Mouse (Mus musculus): ENCODE data around the gene Opcml.

Gene Opcml

GRCm38 (mm10) chr9:28662882-28663281, 872.3 kb downstream of the Opcml start:
- DNase-seq, result no peak

DNA sequence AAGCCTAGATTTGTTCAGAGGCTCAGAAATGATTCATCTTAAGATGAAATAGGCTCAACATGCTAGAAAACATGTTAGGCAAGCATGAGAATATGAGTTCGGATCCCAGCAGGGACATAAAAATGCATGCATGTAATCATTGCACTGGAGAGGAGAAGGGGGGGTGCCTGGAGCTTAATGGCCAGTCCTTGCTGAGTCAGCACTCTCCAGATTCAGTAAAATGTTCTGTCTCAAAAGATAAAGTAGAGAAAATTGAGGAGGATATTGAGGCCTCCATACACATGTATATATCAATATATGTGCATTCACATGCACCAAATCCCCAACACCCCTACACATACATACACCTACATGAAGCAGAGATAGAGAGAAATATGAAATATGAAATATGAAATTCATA, 889.7 kb downstream of the Opcml start:
- DNase-seq, result no peak

DNA sequence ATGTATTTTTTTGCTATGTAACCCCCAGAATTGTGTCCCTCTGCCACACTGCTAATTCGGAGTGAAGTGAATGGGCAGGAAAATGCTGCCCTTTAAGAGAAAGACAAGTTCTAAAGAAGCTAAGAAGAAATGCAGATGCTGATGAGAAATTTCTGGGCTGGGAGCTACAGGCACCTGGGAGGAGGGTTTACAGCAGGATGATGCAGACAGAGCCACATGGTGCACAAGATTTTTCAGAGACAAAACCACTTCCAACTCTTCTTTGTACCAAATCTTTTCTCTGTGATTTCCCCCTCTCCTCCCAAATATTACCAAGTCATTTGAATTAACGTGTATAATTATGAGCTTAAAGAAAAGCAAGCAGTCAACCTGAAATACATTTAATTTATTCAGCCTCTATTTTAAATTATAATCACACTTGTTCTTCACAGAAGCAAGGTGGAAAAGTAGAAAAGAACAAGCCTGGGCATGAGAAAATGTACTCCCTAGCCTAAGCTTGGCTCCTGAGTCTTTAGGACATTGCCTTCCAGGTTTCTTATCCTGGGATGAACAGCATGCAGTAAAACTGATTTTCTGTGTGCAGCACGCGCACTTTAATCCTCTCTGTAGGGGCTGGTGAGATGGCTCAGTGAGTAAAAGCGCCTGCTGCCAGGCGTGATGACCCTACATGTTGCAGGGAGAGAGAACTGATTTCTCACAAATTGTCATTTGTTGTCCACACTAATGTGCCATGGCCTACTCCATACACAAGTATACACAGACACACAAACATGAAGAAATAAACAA, 890.9 kb downstream of the Opcml start:
- DNase-seq, result no peak

DNA sequence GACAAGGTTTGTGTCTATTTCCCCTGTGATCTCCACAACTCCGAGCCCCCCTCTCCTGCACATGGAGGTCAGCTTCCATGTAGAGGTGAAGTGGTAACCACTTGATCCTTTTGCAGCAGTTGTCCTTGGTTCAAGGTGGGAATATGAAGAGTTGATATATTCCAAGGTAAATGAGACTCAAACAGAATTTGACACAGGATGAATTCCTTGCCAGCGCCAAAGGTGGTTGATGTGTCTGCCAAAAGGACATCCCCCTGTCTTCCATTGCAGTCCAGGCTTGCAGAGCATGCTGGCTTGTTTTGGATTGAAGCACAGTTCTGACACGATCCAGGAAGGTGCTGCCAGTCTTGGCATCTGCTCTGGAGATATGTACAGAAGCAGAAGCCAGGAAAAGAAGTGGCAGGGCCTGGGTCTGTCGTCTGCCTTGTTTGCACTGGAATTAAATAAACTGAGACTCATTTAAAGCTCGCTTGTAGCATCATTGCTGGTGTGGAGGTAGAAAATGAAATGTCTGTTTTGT, 893.4 kb downstream of the Opcml start:
- DNase-seq, result no peak

GRCm38 (mm10) chr9:28686942-28687611, 896.5 kb downstream of the Opcml start:
- no peak for DNase-seq

DNA sequence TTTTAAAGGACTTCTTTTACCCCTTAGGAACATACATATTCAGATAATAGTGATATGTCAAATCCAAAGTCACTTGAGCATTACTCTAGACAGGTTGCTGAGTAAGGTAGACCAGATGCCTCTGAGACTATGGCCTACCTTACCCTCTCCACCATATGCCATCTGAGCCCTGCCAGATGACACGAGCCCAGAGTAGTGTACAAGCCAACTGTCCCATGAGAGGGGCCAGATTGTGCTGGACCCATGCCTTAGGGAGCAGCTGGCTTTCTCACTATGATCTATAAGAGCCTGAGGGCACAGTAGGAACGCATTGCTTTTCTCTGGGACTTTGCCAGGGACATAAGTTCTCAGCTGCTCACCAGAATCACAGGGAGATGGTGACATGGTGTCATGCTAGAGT, 899.6 kb downstream of the Opcml start:
- DNase-seq, result no peak

DNA sequence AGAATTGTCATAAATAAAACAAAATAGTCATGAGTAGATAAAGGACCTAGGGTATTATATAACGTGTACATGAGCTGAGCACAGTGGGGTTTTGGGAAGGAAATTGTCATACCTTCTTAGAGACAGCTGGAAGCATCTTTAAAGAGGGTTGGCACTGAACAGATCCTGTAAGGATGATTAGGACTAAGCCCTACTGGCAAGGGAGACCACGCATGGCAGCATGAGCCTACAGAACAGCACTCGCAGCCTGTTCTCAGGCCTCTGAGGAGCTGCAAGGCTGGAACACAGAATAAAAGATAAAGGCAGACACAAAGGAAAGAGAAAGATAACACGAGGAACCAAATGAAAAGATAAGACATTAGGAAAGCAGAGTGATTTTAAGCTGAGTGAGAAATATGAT, 915.2 kb downstream of the Opcml start:
- no peak for DNase-seq

GRCm38 (mm10) chr9:28714544-28714943, 924.0 kb downstream of the Opcml start:
- no peak for DNase-seq

GRCm38 (mm10) chr9:28720186-28720585, 929.6 kb downstream of the Opcml start:
- DNase-seq, result no peak

DNA sequence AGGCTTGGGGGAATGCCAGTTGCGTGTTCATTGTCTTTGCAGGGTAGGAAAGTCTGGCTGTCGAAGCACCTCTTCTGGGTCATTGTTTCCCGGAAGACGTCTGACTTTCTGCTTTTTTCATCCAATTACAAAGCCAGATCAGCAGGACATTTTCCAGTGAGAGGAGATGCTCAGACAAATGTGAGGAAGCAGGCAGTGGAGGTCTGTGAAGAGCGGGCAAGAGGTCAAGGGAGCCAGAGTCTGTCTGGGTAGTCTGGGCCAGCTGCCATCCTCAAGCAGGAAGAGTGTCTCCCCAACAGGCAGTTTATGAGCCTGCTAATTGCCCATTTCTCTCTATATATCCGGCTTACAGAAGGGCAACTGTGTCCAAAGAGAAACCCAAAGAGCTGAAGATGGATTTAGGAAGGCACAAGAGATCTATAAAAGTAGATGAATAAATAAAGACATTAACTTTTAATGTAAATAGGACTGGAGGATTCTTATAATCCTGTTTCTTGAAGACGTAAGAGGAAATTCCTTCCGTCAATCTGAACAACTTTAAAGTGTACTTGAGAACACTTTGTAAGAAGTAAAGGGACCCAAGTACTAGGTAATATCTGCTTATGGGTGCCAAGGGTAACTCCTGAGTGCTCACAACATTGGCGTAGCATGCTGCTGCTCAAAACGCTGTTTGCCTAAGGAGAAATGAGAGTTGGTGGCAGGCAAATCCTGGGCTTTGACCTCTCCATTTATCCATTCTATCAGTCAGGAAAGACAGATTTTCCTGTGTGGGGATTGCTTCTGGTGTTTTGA, 941.4 kb downstream of the Opcml start:
- no peak for DNase-seq

DNA sequence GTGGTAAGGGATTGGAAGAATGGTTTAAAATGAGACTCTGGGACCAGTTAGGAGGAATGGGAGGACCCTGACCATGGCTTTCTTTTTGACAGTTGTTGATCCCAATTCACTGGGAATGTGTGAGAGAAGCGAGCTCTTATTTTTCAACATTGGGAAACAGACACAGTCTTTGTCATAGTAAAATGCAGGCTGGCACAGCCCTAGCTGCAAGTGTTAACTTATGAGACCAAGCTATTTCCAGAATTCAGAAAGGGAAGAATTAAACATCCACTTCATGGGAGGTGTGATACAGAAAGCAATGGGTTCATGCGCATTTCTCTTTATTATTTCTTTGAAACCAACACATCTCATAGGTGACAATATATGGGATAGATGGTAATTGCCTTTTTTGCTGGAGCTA, 947.4 kb downstream of the Opcml start:
- DNase-seq, result no peak

DNA sequence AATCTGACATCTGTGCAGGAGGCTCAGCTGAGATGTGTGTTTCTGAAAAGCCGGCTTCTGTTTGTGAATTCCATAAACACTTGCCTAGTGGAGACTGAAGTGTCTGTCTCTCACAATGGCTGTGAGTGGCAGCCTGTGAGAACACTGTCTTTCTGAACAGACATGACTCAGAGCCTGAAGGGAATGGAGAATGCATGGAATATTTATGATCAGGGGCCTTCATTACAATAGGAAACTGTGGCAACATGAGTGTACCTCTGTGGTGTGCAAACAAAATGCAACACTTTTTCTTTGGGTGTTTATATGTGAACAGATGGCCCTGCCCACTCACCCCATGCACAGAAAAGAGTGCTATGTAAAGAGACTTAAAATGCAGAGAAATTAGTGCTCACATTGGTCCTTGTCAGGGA, 947.9 kb downstream of the Opcml start:
- DNase-seq, result no peak

DNA sequence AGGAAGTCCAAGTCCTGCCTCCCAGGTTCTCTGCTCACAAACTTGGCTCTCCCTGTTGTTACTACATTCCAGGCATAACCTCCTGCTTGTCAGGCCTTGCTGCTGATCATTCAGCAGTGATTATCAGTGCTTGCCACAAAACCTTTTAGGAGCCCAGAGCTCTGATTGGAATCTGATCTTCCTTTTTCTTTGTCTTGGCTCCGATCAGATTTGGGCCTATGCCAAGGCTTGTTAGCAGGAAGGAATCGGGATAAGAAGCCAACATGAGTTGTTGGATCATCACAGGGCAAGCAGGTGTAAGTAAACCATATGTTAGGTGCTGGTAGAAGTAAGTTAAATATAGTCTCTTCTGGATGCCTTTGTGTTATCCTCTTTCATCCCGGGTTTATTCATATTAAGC, 954.2 kb downstream of the Opcml start:
- no peak for DNase-seq

GRCm38 (mm10) chr9:28748902-28749301, 958.3 kb downstream of the Opcml start:
- no peak for DNase-seq

DNA sequence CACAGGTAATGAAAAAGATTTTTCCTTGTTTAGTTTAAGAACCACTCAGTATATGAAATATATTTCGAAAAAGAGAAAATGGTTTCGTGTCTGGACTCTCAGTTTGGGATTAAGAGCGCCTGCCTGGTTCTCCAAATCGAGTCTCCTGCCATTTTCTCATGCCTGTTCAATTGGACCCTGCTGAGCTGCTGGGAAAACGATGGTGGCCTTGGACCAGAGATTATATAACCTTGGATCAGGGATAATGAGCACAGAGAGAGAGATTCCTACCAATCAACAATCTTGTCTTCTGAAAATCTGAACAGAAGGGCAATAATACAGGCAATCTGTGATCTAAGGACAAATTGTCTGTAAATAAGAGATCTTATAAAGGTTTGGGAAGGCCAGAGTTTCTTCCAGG, 962.3 kb downstream of the Opcml start:
- DNase-seq, result no peak

GRCm38 (mm10) chr9:28756841-28757451, 966.4 kb downstream of the Opcml start:
- no peak for DNase-seq

GRCm38 (mm10) chr9:28761460-28761859, 970.9 kb downstream of the Opcml start:
- DNase-seq, result no peak

DNA sequence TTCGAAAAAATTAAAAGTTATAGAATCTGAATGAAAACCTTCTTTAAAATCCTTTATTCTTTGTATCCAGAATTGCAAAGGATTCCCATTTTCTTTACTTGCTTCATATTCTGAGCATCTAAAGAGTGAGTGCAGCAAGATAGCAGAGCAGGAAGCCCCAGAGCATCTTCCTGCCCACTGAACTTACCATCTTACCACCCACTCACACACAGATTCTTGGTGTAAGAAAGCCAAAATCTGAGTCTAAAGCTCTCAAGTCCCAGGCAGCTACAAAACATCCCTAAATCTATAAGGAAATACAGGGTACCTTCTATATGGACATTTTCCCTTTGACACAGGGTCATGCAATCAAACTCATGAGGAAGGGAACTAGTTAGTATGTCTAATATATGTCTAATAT, 973.6 kb downstream of the Opcml start:
- DNase-seq, result peak; percentile 28

GRCm38 (mm10) chr9:28776517-28777503, 986.2 kb downstream of the Opcml start:
- DNase-seq, result peak; percentile 60

DNA sequence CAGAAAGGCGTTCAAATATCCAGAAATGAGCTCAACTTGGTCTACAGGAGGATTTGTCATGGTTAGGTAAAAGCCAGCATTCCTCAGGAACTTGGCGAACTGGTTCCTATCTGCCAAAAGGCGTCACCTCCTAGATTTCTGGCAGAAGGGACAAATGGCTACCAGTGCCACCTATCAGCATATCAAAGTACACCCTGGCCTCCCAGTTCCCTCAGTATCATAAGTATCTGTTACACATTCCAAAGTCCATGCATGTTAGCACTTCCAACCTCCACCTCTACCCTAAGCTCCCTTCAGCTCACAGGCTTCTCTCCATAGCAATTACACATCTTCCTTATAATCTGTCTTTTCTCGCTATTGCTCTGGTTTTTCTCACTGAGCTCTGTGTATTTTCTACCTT, 993.3 kb downstream of the Opcml start:
- no peak for DNase-seq

GRCm38 (mm10) chr9:28789439-28789838, 998.9 kb downstream of the Opcml start:
- no peak for DNase-seq

DNA sequence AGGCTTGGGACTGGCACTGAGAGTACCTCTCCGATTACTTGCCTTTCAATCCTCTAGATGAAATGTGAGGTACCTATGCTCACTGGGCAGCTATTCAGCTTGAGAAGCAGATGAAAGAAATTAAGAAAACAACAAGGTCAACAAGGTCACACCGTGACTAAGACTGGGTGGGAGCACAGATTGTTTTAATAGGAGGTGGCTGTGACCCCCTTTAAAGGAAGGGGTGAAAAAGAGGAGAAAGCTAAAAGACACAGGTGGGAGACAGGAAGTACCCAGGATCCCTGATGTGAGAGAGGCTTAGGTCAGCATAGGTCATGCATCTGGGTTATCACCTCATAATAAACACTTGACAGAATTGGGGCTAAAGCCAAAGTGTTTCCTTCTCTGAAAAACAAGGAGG, 1009.5 kb downstream of the Opcml start:
- DNase-seq, result peak; percentile 73

Data from heart, adult 11 months (tissue).